Mouse (Mus musculus): Measurements from ENCODE around the gene Apol8. TPM values are rescaled to one million over a fixed set of nuclear protein-coding genes. Genes with fewer than 3 reads are reported as not detected.
A peak's percentile ranks its signal among the peaks of the same experiment; 100 is the strongest.

Gene Apol8
- 0.04 TPM in 1 of 2 replicates, not detected in the other for polyA plus RNA-seq (2012; rRNA removed)

DNA sequence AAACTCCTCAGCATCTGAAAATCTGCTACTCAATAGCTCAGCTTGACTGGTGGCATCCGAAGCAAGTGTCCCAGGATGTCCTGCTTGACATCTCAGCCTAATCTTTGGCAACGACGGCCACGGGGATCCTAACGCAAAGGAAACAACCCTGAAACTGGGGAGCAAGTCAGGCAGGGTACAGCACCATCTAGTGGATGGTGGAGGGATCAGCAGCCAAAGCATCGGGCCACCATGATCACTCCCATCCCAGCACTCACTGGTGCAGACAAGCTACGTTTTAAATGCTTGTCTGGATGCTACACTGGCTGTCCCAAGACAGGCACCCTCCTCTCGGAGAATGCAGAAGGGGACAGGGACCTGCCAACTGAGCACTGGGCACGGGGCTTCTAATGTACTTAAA is at the start of gene Apol8:
TSS of gene Apol8 (minus strand) at position 156 of the 400 bp plus-strand sequence.
- 3% methylated on average over 9 of the region's 9 CpGs for WGBS
- peak; percentile 33 for DNase-seq (ENCODE audit: low read depth, low spot score)

- DNase-seq (ENCODE audit: low read depth, low spot score), result no peak
- WGBS, result 68% methylated on average over 4 of the region's 4 CpGs
Observed at GRCm38 (mm10) chr15:77805657-77806056, 48.9 kb upstream of the Apol8 start.

DNA sequence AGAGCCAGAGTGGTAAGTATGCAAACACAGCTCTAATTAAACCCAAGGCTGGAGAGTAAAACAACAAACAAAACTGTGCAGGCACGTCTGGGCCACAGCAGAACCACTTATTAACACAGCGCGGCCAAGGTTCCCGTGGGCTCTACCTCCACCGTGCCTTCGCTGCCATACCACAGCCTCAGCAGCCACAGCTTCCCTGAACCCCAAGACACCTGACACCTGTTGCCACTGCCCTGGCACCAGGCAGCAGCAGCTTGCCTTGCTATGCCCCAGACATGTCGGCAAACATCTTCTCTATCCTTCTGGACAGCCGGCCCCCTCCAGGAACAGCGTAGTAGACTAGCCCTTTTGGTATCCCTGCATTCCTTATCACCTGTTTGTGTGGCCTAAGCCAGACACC is 48.1 kb upstream of the Apol8 start:
- WGBS, result 68% methylated on average over 9 of the region's 9 CpGs
- DNase-seq (ENCODE audit: low read depth, low spot score), result no peak

GRCm38 (mm10) chr15:77804460-77804859 is 47.7 kb upstream of the Apol8 start:
- WGBS, result 75% methylated on average over 6 of the region's 6 CpGs

DNA sequence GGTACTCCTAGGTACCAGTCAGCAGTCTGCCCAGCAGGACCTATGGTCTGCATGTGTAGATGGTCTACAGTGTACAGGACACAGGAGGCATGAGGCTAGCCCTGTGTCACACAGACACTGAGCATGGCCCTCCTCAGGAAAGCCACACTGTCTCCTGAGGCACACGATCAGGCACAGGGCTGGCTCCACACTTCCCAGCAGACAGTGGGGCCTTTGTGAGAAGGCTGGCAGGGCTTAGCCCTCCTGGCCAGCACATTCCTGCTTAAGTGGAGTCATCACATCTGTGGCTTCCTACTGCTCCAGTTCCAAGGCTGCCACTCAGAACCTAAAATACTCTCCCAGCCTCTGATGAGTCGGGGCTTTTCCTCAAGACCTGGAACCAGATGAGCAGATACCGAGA is 46.9 kb upstream of the Apol8 start:
- no peak for DNase-seq (ENCODE audit: low read depth, low spot score)
- 68% methylated on average over 3 of the region's 3 CpGs for WGBS

More at GRCm38 (mm10) chr15:77804460-77804859, 47.7 kb upstream of the Apol8 start:
- DNase-seq (ENCODE audit: low read depth, low spot score), result no peak

- 70% methylated on average over 4 of the region's 4 CpGs for WGBS
- DNase-seq (ENCODE audit: low read depth, low spot score), result no peak
Observed at GRCm38 (mm10) chr15:77802992-77803391, 46.2 kb upstream of the Apol8 start.

DNA sequence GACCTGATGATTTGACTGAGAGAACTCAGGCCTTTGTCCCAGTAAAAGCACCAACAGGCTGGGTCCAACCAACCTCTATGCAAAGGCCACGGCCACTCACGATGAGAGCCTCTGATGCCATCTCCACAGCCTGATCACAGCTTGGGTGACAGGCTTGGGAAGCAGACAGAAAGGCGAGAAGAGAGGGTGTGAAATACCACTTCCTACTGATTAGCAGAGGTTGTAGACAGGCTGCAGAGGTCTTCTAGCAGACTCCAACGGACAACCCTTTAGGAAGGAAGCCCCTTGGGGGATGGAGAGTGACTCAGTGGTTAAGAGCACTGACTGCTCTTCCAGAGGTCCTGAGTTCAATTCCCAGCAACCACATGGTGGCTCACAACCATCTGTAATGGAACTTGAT is 44.4 kb upstream of the Apol8 start:
- no peak for DNase-seq (ENCODE audit: low read depth, low spot score)
- WGBS, result 44% methylated on average over 4 of the region's 4 CpGs

GRCm38 (mm10) chr15:77800511-77800910 is 43.7 kb upstream of the Apol8 start:
- DNase-seq (ENCODE audit: low read depth, low spot score), result no peak

- no peak for DNase-seq (ENCODE audit: low read depth, low spot score)
- WGBS, result 65% methylated on average over 8 of the region's 8 CpGs
Observed at GRCm38 (mm10) chr15:77799491-77800474, 43.0 kb upstream of the Apol8 start.

DNA sequence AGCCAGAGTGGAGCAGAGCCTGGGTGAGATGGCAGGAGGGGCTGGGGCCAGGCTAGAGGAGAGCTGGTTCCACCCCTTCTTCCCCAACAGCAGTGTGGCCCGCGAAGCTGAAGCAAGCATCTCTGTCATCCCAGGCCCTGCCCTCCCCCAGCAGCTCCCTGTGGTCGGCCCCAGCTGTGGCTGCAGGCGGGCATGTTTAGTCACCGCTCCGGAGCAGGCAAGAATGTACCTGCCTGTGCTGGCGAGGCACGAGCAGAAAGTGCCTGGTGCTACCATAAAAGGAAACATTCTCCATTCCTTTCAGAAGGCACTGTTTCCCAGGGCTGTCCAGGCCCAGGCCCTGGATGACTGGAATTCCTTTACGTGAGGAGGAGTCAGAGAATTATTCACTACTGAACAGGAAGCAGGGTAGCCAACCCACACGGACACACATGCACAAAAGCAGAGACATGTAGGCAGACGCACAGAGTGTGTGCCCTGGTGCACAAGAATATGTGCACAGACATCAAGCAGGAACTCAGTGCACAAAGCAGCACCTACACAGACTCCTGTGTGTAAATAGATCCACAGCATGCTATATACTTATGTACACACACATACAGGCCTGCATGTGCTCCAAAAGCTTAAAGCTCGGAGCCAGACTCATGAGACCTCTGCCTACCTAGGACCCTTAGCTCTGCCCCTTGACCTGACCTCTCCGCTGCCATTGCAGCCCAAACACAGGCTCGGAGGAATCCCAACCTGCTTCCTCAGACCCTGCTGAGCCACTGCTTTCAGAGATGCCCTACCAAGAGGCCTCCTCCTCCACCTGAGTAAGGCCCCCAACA is 42.1 kb upstream of the Apol8 start:
- no peak for DNase-seq (ENCODE audit: low read depth, low spot score)
- WGBS, result 19% methylated on average over 14 of the region's 14 CpGs

GRCm38 (mm10) chr15:77797609-77798411 is 41.0 kb upstream of the Apol8 start:
- 50% methylated on average over 14 of the region's 14 CpGs for WGBS

GRCm38 (mm10) chr15:77796409-77797035 is 39.7 kb upstream of the Apol8 start:
- no peak for DNase-seq (ENCODE audit: low read depth, low spot score)
- 92% methylated on average over 26 of the region's 26 CpGs for WGBS

More at GRCm38 (mm10) chr15:77797609-77798411, 41.0 kb upstream of the Apol8 start:
- DNase-seq (ENCODE audit: low read depth, low spot score), result no peak

GRCm38 (mm10) chr15:77794908-77795356 is 38.1 kb upstream of the Apol8 start:
- DNase-seq (ENCODE audit: low read depth, low spot score), result no peak
- WGBS, result 53% methylated on average over 13 of the region's 13 CpGs

- WGBS, result 67% methylated on average over 13 of the region's 13 CpGs
- DNase-seq (ENCODE audit: low read depth, low spot score), result no peak
Observed at GRCm38 (mm10) chr15:77794138-77794907, 37.5 kb upstream of the Apol8 start.

GRCm38 (mm10) chr15:77793554-77793953 is 36.8 kb upstream of the Apol8 start:
- no peak for DNase-seq (ENCODE audit: low read depth, low spot score)
- 33% methylated on average over 7 of the region's 7 CpGs for whole genome bisulfite sequencing

- no peak for DNase-seq (ENCODE audit: low read depth, low spot score)
Observed at GRCm38 (mm10) chr15:77793094-77793493, 36.3 kb upstream of the Apol8 start.

DNA sequence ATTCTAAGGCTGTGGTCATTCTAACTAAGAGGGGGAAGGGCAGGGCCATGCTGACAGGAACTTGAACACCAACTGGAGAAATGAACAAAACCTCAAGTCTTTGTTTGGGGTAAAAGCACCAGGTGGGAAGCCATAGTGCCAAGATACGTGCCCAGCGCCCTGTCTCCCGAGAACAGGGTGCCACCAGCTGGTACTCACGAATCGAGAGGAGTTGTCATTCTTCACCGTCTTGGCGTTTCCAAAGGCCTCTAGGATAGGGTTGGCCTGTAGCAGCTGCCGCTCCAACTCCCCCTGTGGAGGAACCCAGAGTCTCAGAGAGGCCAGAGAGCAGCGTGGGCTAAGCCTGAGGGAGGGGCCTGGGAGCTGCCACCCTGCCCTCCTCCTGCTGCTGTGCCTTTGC is 35.3 kb upstream of the Apol8 start:
- WGBS, result 75% methylated on average over 9 of the region's 9 CpGs
- DNase-seq (ENCODE audit: low read depth, low spot score), result no peak

More at GRCm38 (mm10) chr15:77793094-77793493, 36.3 kb upstream of the Apol8 start:
- WGBS, result 27% methylated on average over 4 of the region's 4 CpGs
